Mouse (Mus musculus) G1E (cell line): ENCODE data around the gene Rasa3. TPM values are rescaled to one million over a fixed set of nuclear protein-coding genes. Genes with fewer than 3 reads are reported as not detected.

ENCODE experiments used
- ATAC-seq: 2 replicates; pipeline ENCODE4 v1.8.0; 2016; ENCODE audit warnings: mild to moderate bottlenecking; ENCODE audit not compliant: insufficient number of reproducible peaks, poor library complexity, low FRiP score, severe bottlenecking; ENCODE audit errors: extremely low read depth
- DNase-seq: peaks from one replicate; pipeline ENCODE4 v3.0.0; 2012; ENCODE audit warnings: low spot score
- H3K27me3 ChIP-seq: 2 replicates; pipeline ENCODE4 v1.6.1; 2012; ENCODE audit warnings: mild to moderate bottlenecking, low read length, inconsistent platforms; ENCODE audit not compliant: insufficient read depth
- H3K36me3 ChIP-seq: replicated peaks from 2 replicates; pipeline ENCODE3; 2012; ENCODE audit warnings: mild to moderate bottlenecking, inconsistent platforms
- H3K4me1 ChIP-seq: 2 replicates; pipeline ENCODE4 v1.6.1; 2012; ENCODE audit warnings: low read depth, low read length, inconsistent platforms, mixed read lengths; ENCODE audit not compliant: insufficient read depth
- H3K4me3 ChIP-seq: 2 replicates; pipeline ENCODE4 v1.5.1; 2012; ENCODE audit warnings: low read depth, mild to moderate bottlenecking, inconsistent platforms, low read length, moderate library complexity, mixed read lengths
- H3K9me3 ChIP-seq: replicated peaks from 2 replicates; pipeline ENCODE4 v1.6.1; 2012; ENCODE audit warnings: inconsistent platforms
- CTCF ChIP-seq: IDR thresholded peaks from 2 replicates; pipeline ENCODE4 v1.5.1; 2012; ENCODE audit warnings: low read depth, low read length, inconsistent platforms, mixed read lengths
- GATA1 ChIP-seq: IDR thresholded peaks from 2 replicates; pipeline ENCODE4 v1.6.1; 2012; ENCODE audit warnings: borderline replicate concordance, low read length, inconsistent platforms, mixed read lengths
- GATA2 ChIP-seq: IDR thresholded peaks from 2 replicates; pipeline ENCODE4 v1.6.1; 2012; ENCODE audit warnings: low read depth, low read length, inconsistent platforms, borderline replicate concordance
- POLR2AphosphoS5 ChIP-seq: IDR thresholded peaks from 2 replicates; pipeline ENCODE4 v1.6.1; 2012; ENCODE audit warnings: low read depth, low read length, inconsistent platforms; ENCODE audit not compliant: insufficient replicate concordance
- TAL1 ChIP-seq: conservative IDR thresholded peaks from 2 replicates; pipeline ENCODE4 v1.6.1; 2012; ENCODE audit warnings: low read depth, low read length, inconsistent platforms, mixed read lengths
- polyA plus RNA-seq: library from polyadenylated mRNA; stranded (reverse); fragments of >175 nt; gene quantifications from 2 replicates; pipeline ENCODE4 v1.2.3, GENCODE M21; 2012
- total RNA-seq, 2 experiments: library from RNA; stranded (forward) in 1 of 2; stranded (reverse) in 1 of 2; fragments of 200-1000 nt in 1 of 2; fragments of >200 nt in 1 of 2; fragmentation: Nextera tagmentation in 1 of 2; gene quantifications; 2 replicates each; pipeline ENCODE4 v1.2.3; 2014 to 2017

Rasa3 gene
- total and polyA plus RNA-seq, 3 experiments: 0.02 to 0.11 TPM; not detected in 1

DNA sequence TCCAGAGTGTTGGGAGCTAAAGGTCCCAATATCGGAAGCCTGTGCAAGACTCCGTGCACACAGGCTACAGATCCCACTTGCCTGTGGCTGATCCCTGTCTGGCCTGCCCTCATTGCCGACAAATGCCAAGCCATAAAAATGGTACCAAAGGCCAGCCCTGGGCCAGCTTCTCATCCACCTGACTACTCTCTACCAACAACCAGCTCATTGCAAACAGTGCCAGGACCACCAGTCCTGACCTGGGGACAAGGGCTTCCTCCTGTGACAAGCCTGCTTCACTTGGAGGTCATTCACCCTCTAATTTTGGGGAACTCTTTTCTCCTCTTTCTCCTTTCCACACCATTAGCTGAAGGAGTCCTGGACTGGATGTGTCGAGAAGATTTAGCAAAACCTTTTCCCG is 29.8 kb downstream of the Rasa3 start:
- no peaks in the 10 kb centered on the region for H3K9me3 ChIP-seq
- no peak for TF ChIP-seq GATA1
- TF ChIP-seq CTCF: no peak
- no peak for TF ChIP-seq POLR2AphosphoS5
- TF ChIP-seq TAL1: no peak
- no peak for TF ChIP-seq GATA2
- peaks cover 4% of the 10 kb centered on the region for H3K27me3 ChIP-seq
- H3K36me3 ChIP-seq: no peaks in the 10 kb centered on the region
- ATAC-seq (no peak), DNase-seq (no peak)
- no peaks in the 10 kb centered on the region for H3K4me1 ChIP-seq
- H3K4me3 ChIP-seq: no peak overlapping the region

DNA sequence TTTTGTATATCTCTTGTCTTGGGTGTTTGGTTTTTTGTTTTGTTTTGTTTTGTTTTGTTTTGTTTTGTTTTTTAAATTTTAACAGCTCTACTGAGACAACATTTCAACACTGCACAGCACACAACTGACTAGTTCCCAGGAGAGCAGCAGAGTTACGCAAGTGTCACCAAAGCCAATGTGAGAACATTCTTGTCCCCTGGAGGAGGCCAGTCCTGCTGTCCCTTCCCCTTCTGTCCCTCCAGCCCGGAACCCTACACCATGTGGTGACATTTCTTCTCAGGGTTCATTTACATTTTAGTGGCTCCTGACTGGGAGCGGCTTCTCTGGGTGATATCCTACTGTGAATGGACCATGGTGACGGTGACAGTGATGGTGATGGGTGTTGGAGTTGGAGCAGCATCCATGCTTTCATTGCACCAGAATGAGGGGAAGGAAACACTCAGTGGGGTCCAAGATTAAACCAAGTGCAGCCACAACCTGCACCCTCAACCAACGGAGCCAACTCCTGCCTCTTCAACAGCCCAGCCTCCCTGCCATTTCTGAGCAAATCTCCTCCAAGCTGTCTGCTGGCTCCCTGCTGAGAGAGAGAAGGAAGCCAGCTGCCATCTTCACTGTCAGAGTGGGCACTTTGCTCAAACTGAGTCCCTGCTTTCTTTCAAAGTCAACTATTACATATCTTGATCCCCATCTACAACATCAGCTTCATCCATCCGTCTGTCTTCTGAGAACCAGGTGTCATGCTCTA is 32.3 kb downstream of the Rasa3 start:
- no peak overlapping the region for H3K4me3 ChIP-seq
- TF ChIP-seq TAL1 (no peak), POLR2AphosphoS5 (no peak), CTCF (no peak), GATA1 (no peak), GATA2 (no peak)
- DNase-seq (no peak), ATAC-seq (no peak)
- H3K36me3 ChIP-seq: no peaks in the 10 kb centered on the region
- no peaks in the 10 kb centered on the region for H3K4me1 ChIP-seq
- H3K9me3 ChIP-seq: no peaks in the 10 kb centered on the region
- peaks cover 4% of the 10 kb centered on the region for H3K27me3 ChIP-seq

- Histone ChIP-seq H3K4me3 (no peak overlapping the region), H3K9me3 (no peaks in the 10 kb centered on the region), H3K4me1 (no peaks in the 10 kb centered on the region), H3K27me3 (peaks cover 4% of the 10 kb centered on the region), H3K36me3 (no peaks in the 10 kb centered on the region)
- DNase-seq (no peak), ATAC-seq (no peak)
- no peak for TF ChIP-seq GATA2
- TF ChIP-seq TAL1: no peak
- TF ChIP-seq POLR2AphosphoS5: no peak
- TF ChIP-seq CTCF: no peak
- TF ChIP-seq GATA1: no peak
Observed at GRCm38 (mm10) chr8:13644155-13644554, 33.2 kb downstream of the Rasa3 start.

GRCm38 (mm10) chr8:13642659-13643181 is 34.7 kb downstream of the Rasa3 start:
- ATAC-seq (no peak), DNase-seq (no peak)
- no peaks in the 10 kb centered on the region for H3K4me1 ChIP-seq
- no peaks in the 10 kb centered on the region for H3K9me3 ChIP-seq
- H3K36me3 ChIP-seq: no peaks in the 10 kb centered on the region
- H3K4me3 ChIP-seq: no peak overlapping the region
- no peaks in the 10 kb centered on the region; the same call in 1 of the 2 replicates for H3K27me3 ChIP-seq
- TF ChIP-seq GATA2 (no peak), POLR2AphosphoS5 (no peak), TAL1 (no peak), CTCF (no peak), GATA1 (no peak)

DNA sequence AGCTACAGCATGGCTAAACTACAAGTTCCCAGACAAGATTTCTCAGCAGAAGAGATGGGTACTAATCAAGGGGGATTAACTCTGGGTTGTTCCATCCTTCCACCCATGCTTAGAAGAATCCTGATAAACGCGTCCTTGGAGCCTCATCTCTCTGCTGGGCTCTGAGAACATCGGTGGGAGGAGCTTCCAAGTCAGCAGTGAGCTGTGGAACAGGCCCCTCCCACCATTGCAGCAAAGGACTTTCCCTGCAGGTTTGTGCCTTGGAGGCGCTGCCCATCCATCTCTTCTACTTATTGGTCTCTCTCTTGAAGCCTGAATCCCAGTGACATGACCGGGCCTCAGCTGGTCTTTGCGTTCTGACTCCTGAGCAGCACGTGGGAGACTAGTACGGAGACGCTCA is 36.2 kb downstream of the Rasa3 start:
- Histone ChIP-seq H3K36me3 (no peaks in the 10 kb centered on the region), H3K4me1 (no peaks in the 10 kb centered on the region), H3K27me3 (no peaks in the 10 kb centered on the region; the same call in 1 of the 2 replicates), H3K4me3 (no peak overlapping the region), H3K9me3 (no peaks in the 10 kb centered on the region)
- DNase-seq (no peak), ATAC-seq (no peak)
- no peak for TF ChIP-seq GATA1
- no peak for TF ChIP-seq TAL1
- TF ChIP-seq GATA2: no peak
- TF ChIP-seq CTCF: no peak
- TF ChIP-seq POLR2AphosphoS5: no peak

- Histone ChIP-seq H3K4me1 (no peaks in the 10 kb centered on the region), H3K9me3 (no peaks in the 10 kb centered on the region), H3K36me3 (no peaks in the 10 kb centered on the region), H3K4me3 (no peak overlapping the region), H3K27me3 (no peaks in the 10 kb centered on the region; the same call in 1 of the 2 replicates)
- DNase-seq (no peak), ATAC-seq (no peak)
- no peak for TF ChIP-seq TAL1
- no peak for TF ChIP-seq GATA1
- no peak for TF ChIP-seq CTCF
- no peak for TF ChIP-seq POLR2AphosphoS5
- TF ChIP-seq GATA2: no peak
Observed at GRCm38 (mm10) chr8:13640452-13640883, 36.9 kb downstream of the Rasa3 start.

- TF ChIP-seq GATA2 (no peak), CTCF (no peak), POLR2AphosphoS5 (no peak), GATA1 (no peak), TAL1 (no peak)
- no peaks in the 10 kb centered on the region; the same call in 1 of the 2 replicates for H3K27me3 ChIP-seq
- H3K4me3 ChIP-seq: no peak overlapping the region
- H3K4me1 ChIP-seq: 0 out of 2 replicates have a peak, but pooled peaks cover 2% of the 10 kb centered on the region
- no peaks in the 10 kb centered on the region for H3K9me3 ChIP-seq
- ATAC-seq: no peak
- DNase-seq: no peak
- no peaks in the 10 kb centered on the region for H3K36me3 ChIP-seq
Observed at GRCm38 (mm10) chr8:13633107-13633506, 44.3 kb downstream of the Rasa3 start.
